Mouse (Mus musculus) liver, embryonic 13.5 days (tissue): ENCODE results near the gene Bub3. TPM values are rescaled to one million over a fixed set of nuclear protein-coding genes. Genes with fewer than 3 reads are reported as not detected.
A peak's percentile ranks its signal among the peaks of the same experiment; 100 is the strongest.

Experiments
- ATAC-seq: fragments of 200-750 bp; cut with Nextera tagmentation; 2 replicates; pipeline ENCODE4 v1.8.0; 2017; ENCODE audit warnings: low read depth, mild to moderate bottlenecking, moderate number of reproducible peaks, moderate library complexity
- DNase-seq: peaks from one replicate; pipeline ENCODE4 v3.0.0; 2022
- H3K27ac ChIP-seq: fragments of 300-500 bp; sonication (generic); 2 replicates; pipeline ENCODE4 v1.5.1; 2015; ENCODE audit warnings: moderate library complexity, mild to moderate bottlenecking, inconsistent platforms
- H3K27me3 ChIP-seq: fragments of 300-500 bp; sonication (generic); 2 replicates; pipeline ENCODE4 v1.6.1; 2015; ENCODE audit warnings: mild to moderate bottlenecking, inconsistent platforms
- H3K36me3 ChIP-seq: fragments of 300-500 bp; sonication (generic); 2 replicates; pipeline ENCODE4 v1.6.1; 2015; ENCODE audit warnings: mild to moderate bottlenecking, inconsistent platforms
- H3K4me1 ChIP-seq: fragments of 300-500 bp; sonication (generic); replicated peaks from 2 replicates; pipeline ENCODE4 v1.6.1; 2015; ENCODE audit warnings: inconsistent platforms
- H3K4me2 ChIP-seq: fragments of 300-500 bp; sonication (generic); 2 replicates; pipeline ENCODE4 v1.6.1; 2015; ENCODE audit warnings: inconsistent platforms, mild to moderate bottlenecking, moderate library complexity
- H3K4me3 ChIP-seq: fragments of 300-500 bp; sonication (generic); replicated peaks from 2 replicates; pipeline ENCODE4 v1.5.1; 2015; ENCODE audit warnings: mild to moderate bottlenecking, inconsistent platforms
- H3K9ac ChIP-seq: fragments of 300-500 bp; sonication (generic); 2 replicates; pipeline ENCODE4 v1.6.1; 2015; ENCODE audit warnings: mild to moderate bottlenecking, inconsistent platforms
- H3K9me3 ChIP-seq: fragments of 300-500 bp; sonication (generic); replicated peaks from 2 replicates; pipeline ENCODE4 v1.6.1; 2016; ENCODE audit warnings: inconsistent platforms
- WGBS: fragments of 180-500 bp; shearing (Covaris S2); methylation state at CpG from one replicate; pipeline ENCODE4 v1.1.7; 2015; ENCODE audit not compliant: insufficient replicate concordance; 5-methylcytosine and 5-hydroxymethylcytosine counted together
- polyA plus RNA-seq: library from polyadenylated mRNA; unstranded; fragments of >200 nt; fragmentation: Nextera tagmentation; extraction: Ambion mirVana; gene quantifications from 2 replicates; pipeline ENCODE4 v1.2.1, GENCODE M21; 2015

Bub3 gene
- polyA plus RNA-seq, 1 experiment from 2014 or later, result 134 TPM

DNA sequence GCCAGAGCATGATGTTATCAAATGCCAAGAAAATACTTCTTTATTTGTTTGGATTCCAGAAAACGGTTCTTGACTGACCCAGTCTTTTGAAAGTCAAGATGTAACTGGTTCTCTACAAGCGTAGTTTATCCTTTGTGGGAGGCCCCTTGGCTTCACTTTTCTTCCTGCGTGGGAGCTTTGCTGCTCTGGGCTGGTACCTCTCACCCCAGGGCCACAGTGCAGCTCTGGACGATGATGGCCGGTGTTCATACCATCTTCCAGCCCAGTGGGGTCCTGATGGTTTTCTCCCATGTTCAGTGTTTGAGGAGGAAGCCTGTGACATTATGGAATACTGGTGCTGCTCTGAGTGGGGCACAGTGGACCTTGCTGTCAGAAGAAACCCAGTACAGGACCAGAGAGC lies 12.5 kb upstream of the Bub3 start:
- ATAC-seq (no peak), DNase-seq (no peak)
- H3K4me3 ChIP-seq, result no peak overlapping the region
- no peak overlapping the region for H3K4me2 ChIP-seq
- H3K27me3 ChIP-seq, result peaks cover 100% of the 10 kb centered on the region
- peaks cover 12% of the 10 kb centered on the region for H3K4me1 ChIP-seq
- WGBS, result 2% methylated on average over 5 of the region's 5 CpGs
- no peak overlapping the region for H3K27ac ChIP-seq
- no peak overlapping the region for H3K9ac ChIP-seq
- H3K36me3 ChIP-seq, result no peaks in the 10 kb centered on the region
- H3K9me3 ChIP-seq, result no peaks in the 10 kb centered on the region

DNA sequence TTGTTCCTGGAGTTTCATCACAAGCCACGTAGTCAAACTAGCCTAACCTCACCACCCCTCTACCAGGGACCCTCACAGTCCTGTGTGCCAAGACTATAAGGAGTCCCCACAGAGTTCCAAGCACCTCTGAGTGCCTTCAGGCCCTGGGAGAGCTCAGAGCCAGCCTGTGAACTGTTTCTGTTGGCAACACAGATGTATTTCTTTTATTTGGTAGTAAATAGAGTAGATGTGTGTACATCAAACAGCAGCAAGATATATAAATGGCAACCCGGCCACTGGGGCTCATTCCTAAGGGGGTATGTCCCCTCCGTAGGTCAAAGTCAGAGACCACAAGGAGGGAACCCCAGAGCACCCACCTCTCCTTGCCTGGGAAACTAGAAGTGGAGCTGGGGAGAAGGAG lies 11.5 kb upstream of the Bub3 start, which contains the start of gene Hmx2:
Gene Hmx2, plus strand, starts transcription at position 301 of the 400 bp plus-strand sequence.
- no peak for ATAC-seq

DNA sequence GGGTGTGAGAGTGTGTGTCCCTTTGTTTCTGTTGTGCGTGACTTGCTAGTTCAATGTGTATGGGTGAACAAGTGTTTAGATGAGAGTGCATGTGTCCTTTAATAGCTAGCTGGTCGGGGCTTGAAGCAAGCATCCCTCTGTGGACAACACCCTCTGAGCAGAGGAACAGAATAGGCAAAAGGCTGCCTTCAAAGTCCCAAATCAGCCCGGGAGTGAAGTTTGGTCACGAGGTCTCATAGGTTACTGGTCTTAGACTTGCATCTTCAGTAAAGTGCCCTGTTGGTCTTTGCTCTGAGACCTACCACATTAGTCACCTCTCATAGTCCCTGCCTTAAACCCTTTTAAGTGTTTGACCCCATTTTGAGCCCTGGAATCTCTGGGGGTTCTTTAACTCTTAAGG lies 8.6 kb upstream of the Bub3 start:
- DNase-seq (no peak), ATAC-seq (no peak)
- H3K27ac ChIP-seq, result no peak overlapping the region
- H3K4me1 ChIP-seq, result peaks cover 15% of the 10 kb centered on the region
- H3K9me3 ChIP-seq, result no peaks in the 10 kb centered on the region
- H3K9ac ChIP-seq, result no peak overlapping the region
- 0% methylated on average over 4 of the region's 4 CpGs for WGBS
- no peak overlapping the region for H3K4me2 ChIP-seq
- no peak overlapping the region for H3K4me3 ChIP-seq
- H3K27me3 ChIP-seq, result peaks cover 100% of the 10 kb centered on the region
- no peaks in the 10 kb centered on the region for H3K36me3 ChIP-seq

More for the DNA sequence above, 11.5 kb upstream of the Bub3 start, which contains the start of gene Hmx2:
- Histone ChIP-seq H3K36me3 (no peaks in the 10 kb centered on the region), H3K4me3 (no peak within 1 kb of the TSS), H3K27me3 (peaks cover 100% of the 10 kb centered on the region), H3K27ac (no peak within 1 kb of the TSS), H3K9me3 (no peaks in the 10 kb centered on the region), H3K4me2 (no peak within 1 kb of the TSS), H3K4me1 (0 out of 2 replicates have a peak, but pooled peaks cover 3% of the 10 kb centered on the region), H3K9ac (no peak within 1 kb of the TSS)
- no peak for DNase-seq
- WGBS, result 7% methylated on average over 3 of the region's 3 CpGs

DNA sequence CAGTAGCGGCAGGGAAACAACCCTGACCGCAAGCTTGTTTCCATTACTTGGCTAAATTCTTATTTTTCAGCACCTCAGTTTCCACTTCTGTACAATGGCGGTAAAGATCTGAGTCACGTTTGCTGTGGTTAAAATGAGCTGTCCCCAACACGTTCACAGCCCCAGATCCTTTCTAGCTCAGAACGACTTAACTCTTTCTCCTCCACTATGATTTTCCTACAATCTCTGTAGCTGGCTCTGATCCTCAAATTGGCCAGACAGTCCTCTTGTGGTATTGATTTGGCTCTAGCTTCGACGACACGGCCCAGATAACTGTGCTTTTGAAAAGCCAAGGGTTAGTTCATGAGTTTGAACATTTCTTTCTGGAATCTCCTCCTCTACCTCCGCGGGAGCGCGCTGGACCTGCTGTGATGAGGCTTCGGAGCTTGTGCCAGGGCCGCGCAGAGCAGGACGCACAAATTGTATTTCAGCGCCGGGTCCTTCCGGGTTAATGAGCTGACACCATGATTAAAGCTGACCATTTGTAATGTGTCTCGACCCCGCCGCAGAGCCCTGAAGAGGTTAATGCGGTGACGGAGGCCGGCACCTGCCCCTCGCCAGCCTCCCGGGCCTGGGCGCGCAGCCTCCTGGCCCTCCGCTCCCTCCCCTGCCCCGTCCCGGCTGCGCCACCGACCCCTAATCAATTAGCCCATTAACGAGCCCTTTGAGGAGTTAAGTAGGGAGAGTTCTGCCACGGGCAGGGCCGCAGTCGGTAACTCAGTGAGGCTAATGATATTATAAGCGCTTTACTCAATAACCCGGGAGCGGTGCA lies 7.9 kb upstream of the Bub3 start:
- DNase-seq (no peak), ATAC-seq (no peak)
- Histone ChIP-seq H3K4me1 (peaks cover 20% of the 10 kb centered on the region), H3K36me3 (no peaks in the 10 kb centered on the region), H3K4me3 (no peak overlapping the region), H3K27ac (no peak overlapping the region), H3K27me3 (peaks cover 100% of the 10 kb centered on the region), H3K4me2 (no peak overlapping the region), H3K9me3 (no peaks in the 10 kb centered on the region), H3K9ac (no peak overlapping the region)
- 1% methylated on average over 42 of the region's 42 CpGs for WGBS

DNA sequence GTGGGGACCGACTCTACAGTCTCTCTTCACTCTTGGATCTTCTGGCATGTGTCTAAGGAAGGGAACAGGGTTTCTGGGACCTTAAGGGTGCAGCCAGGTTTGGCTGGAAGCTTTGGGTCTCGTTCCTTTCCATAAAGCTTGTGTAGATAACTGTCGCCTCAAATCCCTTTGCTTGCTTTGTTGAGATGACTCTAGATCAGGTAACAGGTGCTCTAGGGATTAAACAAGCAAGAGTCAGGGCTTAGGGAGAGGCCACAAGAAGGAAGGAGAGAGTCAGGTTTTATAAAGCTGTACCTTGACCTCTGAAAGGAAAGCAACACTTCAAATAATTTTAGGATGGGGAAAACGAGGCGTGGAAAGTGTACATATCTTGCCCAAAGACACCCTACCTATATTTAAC lies 7.2 kb upstream of the Bub3 start:
- peaks cover 20% of the 10 kb centered on the region for H3K4me1 ChIP-seq
- no peak for ATAC-seq
- peaks cover 100% of the 10 kb centered on the region for H3K27me3 ChIP-seq
- DNase-seq, result no peak
- H3K27ac ChIP-seq, result no peak overlapping the region
- H3K36me3 ChIP-seq, result no peaks in the 10 kb centered on the region
- no peak overlapping the region for H3K4me2 ChIP-seq
- no peak overlapping the region for H3K9ac ChIP-seq
- 3% methylated on average over 5 of the region's 5 CpGs for WGBS
- no peak overlapping the region for H3K4me3 ChIP-seq
- no peaks in the 10 kb centered on the region for H3K9me3 ChIP-seq

DNA sequence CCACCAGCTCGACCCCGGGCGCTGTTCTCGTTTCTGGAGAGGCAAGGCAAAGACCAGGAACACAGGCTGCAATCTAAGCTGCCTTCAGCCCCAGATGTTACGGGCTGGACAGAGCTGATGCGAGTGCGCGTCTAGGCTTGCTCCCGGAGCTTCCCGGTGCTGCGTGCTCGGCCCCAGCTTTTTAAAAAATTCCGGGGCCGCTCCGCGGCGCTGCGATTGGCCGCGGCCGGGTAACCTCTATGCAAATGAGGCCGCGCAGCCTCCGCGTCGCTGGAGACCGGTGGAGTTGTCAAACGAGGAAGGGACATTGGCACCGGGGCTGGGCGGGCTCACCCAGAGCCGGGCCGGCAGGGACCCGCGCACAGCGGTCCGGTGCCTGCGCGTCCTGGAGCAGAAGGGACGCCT lies 6.2 kb upstream of the Bub3 start:
- Histone ChIP-seq H3K27me3 (peaks cover 100% of the 10 kb centered on the region), H3K27ac (no peak overlapping the region), H3K9me3 (no peaks in the 10 kb centered on the region), H3K9ac (no peak overlapping the region), H3K36me3 (no peaks in the 10 kb centered on the region), H3K4me1 (peaks cover 20% of the 10 kb centered on the region), H3K4me2 (peak overlapping the region; percentile 46), H3K4me3 (peak overlapping the region; percentile 31)
- no peak for DNase-seq
- peak; percentile 51 for ATAC-seq
- WGBS, result under 1% methylated on average over 32 of the region's 39 CpGs

DNA sequence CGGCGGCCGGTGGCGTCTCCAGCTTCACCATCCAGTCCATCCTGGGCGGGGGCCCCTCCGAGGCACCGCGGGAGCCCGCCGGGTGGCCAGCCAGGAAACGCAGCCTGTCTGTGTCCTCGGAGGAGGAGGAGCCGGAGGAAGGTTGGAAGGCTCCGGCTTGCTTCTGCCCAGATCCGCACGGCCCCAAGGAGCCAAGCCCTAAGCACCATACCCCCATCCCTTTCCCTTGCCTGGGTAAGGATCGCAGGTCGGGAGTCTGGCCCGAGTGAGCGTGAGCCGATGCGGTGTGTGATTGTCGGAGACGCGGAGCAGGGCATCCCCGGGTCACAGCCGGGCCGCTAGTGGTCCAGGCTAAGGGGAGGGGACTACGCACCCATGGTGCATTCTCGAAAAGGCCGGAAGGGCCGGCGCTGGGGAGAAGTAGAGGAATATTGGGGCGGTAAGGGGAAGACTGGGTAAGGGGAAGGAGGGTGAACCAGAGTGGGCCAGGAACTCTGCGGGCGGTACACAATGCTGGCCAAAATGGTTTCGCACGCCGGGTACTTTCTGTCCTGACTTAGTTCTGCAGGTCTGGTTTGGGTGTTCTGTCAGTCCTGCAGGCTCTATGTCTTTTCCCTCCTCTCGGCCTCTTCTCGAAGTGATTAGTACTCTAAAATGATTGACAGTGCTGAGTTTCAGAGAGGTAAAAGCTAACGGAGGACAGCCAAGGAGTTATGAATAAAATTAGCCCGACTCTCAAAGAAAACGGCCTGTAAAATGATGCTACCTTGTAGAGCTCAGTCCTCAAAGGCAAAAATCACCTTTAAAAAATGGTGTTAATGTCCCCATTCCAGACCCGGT lies 5.5 kb upstream of the Bub3 start:
- H3K9me3 ChIP-seq, result no peaks in the 10 kb centered on the region
- peak overlapping the region; percentile 31 for H3K4me3 ChIP-seq
- no peaks in the 10 kb centered on the region for H3K36me3 ChIP-seq
- WGBS, result 3% methylated on average over 45 of the region's 45 CpGs
- peak overlapping the region; percentile 46 for H3K4me2 ChIP-seq
- no peak overlapping the region for H3K27ac ChIP-seq
- no peak for DNase-seq
- peaks cover 100% of the 10 kb centered on the region for H3K27me3 ChIP-seq
- peaks cover 22% of the 10 kb centered on the region for H3K4me1 ChIP-seq
- ATAC-seq, result 0 out of 2 replicates have a peak, but pooled peaks have one; percentile 9
- no peak overlapping the region for H3K9ac ChIP-seq

DNA sequence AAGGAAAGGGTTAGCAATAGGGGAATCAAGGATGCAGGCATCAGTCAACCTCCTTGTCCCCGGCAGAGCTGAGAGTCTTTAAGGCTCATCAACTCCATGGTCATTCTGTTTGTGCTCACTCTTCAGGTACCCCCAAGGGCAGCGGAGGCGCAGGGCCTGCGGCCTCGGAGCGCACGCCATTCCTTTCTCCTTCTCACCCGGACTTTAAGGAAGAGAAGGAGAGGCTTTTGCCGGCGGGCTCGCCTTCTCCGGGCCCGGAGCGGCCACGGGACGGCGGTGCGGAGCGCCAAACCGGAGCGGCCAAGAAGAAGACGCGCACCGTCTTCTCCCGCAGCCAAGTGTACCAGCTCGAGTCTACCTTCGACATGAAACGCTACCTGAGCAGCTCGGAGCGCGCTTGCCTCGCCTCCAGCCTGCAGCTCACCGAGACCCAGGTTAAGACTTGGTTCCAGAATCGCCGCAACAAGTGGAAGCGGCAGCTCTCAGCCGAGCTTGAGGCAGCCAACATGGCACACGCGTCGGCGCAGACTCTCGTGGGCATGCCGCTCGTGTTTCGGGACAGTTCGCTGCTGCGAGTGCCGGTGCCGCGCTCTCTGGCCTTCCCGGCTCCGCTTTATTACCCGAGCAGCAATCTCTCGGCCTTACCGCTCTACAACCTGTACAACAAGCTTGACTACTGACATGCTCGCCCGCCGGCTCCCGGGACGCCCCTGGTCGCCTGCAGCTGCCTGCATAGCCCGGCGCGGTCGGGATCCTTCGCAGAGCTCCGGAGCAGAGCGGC lies 4.5 kb upstream of the Bub3 start:
- no peaks in the 10 kb centered on the region for H3K36me3 ChIP-seq
- peak overlapping the region; percentile 14; the same call in 1 of the 2 replicates for H3K4me2 ChIP-seq
- H3K27ac ChIP-seq, result no peak overlapping the region
- DNase-seq (no peak), ATAC-seq (no peak)
- WGBS, result 1% methylated on average over 68 of the region's 68 CpGs
- H3K9ac ChIP-seq, result no peak overlapping the region
- H3K4me1 ChIP-seq, result peaks cover 24% of the 10 kb centered on the region
- no peaks in the 10 kb centered on the region for H3K9me3 ChIP-seq
- 0 out of 2 replicates have a peak overlapping the region, but pooled peaks have one; percentile 4 for H3K4me3 ChIP-seq
- peaks cover 92% of the 10 kb centered on the region for H3K27me3 ChIP-seq

DNA sequence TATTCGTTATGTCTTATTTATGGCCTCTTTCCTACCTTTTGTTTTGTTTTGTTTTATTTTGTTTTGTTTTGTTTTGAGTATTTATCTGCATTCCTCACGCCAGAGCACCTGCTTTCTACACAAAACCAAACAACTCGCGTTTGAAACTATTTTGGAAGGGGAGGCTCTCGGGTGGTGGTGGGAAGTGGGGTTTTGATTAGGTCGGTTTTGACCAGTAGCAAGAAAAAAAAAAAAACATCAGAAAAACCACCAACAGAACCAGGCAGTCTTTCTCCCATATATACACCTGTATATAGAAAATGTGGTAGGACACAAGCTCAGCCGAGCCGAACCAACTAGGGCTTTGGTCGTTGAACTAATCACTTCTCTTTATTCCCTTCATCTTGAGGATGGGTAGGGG lies 3.9 kb upstream of the Bub3 start:
- DNase-seq (no peak), ATAC-seq (no peak)
- peaks cover 25% of the 10 kb centered on the region for H3K4me1 ChIP-seq
- no peak overlapping the region for H3K27ac ChIP-seq
- peaks cover 86% of the 10 kb centered on the region for H3K27me3 ChIP-seq
- no peaks in the 10 kb centered on the region for H3K9me3 ChIP-seq
- H3K4me3 ChIP-seq, result no peak overlapping the region
- 4% methylated on average over 9 of the region's 9 CpGs for WGBS
- H3K4me2 ChIP-seq, result no peak overlapping the region
- no peaks in the 10 kb centered on the region for H3K36me3 ChIP-seq
- no peak overlapping the region for H3K9ac ChIP-seq

DNA sequence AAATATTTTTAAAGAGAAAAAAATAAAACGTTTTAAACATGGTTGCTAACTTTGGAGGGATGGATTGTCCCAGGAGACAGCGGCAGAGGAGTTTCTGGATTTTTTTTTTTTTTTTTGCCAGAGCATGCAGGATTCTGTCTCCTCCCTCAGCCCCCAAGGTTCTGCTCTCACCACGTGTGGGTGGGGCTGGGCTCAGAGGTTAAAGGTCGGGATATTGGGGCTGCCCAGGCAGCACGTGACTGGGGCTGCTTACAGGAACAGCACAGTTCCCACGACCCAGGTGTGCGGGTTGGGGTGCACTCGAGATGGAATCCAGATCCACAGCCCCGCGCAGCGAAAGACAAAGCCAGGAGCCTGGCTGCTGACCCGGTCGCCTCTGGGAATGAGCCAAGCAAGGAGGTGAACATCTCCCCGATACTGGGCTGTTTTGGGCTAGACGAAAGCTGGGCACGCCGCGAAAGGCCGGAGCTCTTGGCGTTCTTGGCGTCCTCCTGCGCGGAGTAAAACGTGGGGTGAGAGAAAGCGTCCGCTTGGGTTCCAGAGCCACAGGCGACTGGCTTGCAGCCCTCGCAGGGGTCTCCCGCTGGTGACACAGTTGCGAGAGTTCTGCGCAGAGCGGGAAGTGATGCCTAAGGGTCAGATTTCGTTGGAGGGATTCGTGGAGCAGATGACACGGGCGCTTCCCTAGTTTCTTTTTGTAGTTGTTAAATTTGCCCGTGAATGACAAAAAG lies 3.3 kb upstream of the Bub3 start:
- Histone ChIP-seq H3K9ac (no peak overlapping the region), H3K4me1 (peaks cover 30% of the 10 kb centered on the region), H3K9me3 (no peaks in the 10 kb centered on the region), H3K27ac (no peak overlapping the region), H3K4me3 (peak overlapping the region; percentile 11; the same call in 1 of the 2 replicates), H3K4me2 (peak overlapping the region; percentile 24), H3K27me3 (peaks cover 80% of the 10 kb centered on the region), H3K36me3 (peaks cover under 1% of the 10 kb centered on the region)
- ATAC-seq (no peak), DNase-seq (no peak)
- 2% methylated on average over 37 of the region's 37 CpGs for WGBS
